Mouse (Mus musculus): ENCODE measurements at regions not wholly inside any gene's neighbourhood (a gene's known extent, or its start where the extent isn't known, plus 50 kb on each side); places are given as distances from the start of the nearest gene placed in this dataset.

- TF ChIP-seq CTCF (conservative IDR thresholded peaks at IDR 0.05; ENCODE audit: low read length) (no peak), NANOG (IDR thresholded peaks at IDR 0.05; ENCODE audit: borderline replicate concordance, low read length) (no peak)
Observed at GRCm38 (mm10) chr9:68402176-68402845, 251.3 kb upstream of the Rora start.
